Mouse (Mus musculus) regulatory T cell (primary cell): Measurements from ENCODE around the gene Ssmem1.

Experiments used
- in situ Hi-C: fragments of 300-600 bp; cut with MboI, MseI; formaldehyde crosslinking; loops from one replicate; pipeline ENCODE4 v1.15.1; 2025; ENCODE audit warnings: high pct_unique_total_duplicates

The Ssmem1 gene

GRCm38 (mm10) chr6:30525456-30526332, 16.0 kb downstream of the Ssmem1 start:
- in situ Hi-C loops, result loop anchor here (10.0 kb wide), 3 partner anchors 179 to 279 kb away; no protein-coding TSS in a partner anchor

- in situ Hi-C loops, result loop anchor here (10.0 kb wide), 3 partner anchors 178 to 278 kb away; no protein-coding TSS in a partner anchor
Measured at GRCm38 (mm10) chr6:30526586-30527515, 17.2 kb downstream of the Ssmem1 start.

GRCm38 (mm10) chr6:30528800-30529199, 19.2 kb downstream of the Ssmem1 start:
- in situ Hi-C loops, result loop anchor here (10.0 kb wide), 3 partner anchors 176 to 276 kb away; no protein-coding TSS in a partner anchor

DNA sequence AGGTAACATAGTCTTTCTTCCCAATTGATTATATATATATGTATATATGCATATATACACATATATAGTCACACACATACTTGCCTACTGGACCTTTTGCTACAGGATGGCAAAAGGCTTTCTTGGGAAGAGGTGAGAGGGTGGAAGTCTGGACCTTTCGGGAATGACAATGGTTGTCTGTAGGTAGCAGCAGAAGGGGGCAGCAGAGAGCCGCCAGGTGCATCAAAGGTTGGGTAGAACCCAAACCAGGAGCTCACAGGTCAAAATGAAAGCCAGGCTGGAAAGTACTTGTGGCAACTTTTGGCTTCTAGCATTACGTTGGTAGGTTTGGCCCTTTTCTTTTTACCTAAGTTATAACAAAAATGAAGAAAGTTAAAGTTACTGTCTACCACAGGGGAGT, 25.7 kb downstream of the Ssmem1 start:
- in situ Hi-C loops, result no loop called here

GRCm38 (mm10) chr6:30538240-30538639, 28.6 kb downstream of the Ssmem1 start:
- in situ Hi-C loops, result no loop called here

DNA sequence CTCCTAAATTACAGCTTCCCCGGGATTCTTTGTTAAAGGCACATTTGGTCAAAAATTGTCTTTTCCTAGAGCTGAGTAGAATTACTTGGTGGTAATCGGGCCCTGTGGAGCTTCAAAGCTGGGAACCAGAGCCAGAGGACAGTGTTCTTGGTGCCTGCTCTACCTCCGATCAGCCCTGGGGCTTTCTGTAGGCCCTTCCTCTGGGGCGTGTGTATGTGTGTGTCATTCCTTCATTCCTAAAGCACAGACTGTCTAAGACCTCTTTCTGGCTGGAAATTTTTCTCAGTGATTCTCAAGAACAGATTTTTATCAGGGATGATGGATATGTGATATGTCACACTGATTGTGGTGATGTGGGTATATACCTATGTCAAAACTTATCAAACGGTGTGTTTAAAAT, 29.2 kb downstream of the Ssmem1 start:
- in situ Hi-C loops, result no loop called here

- in situ Hi-C loops, result loop anchor here (5.0 kb wide), 1 partner anchor 71 kb away; the partner anchor contains the start of gene Cpa5
Measured at GRCm38 (mm10) chr6:30541009-30541799, 31.6 kb downstream of the Ssmem1 start, which contains the start of gene Cpa2. Gene Cpa2 (plus strand): TSS chr6:30541582.

GRCm38 (mm10) chr6:30542277-30542676, 32.6 kb downstream of the Ssmem1 start:
- in situ Hi-C loops, result loop anchor here (5.0 kb wide), 1 partner anchor 70 kb away; the partner anchor contains the start of gene Cpa5

GRCm38 (mm10) chr6:30543077-30543476, 33.4 kb downstream of the Ssmem1 start:
- in situ Hi-C loops, result loop anchor here (5.0 kb wide), 1 partner anchor 69 kb away; the partner anchor contains the start of gene Cpa5

DNA sequence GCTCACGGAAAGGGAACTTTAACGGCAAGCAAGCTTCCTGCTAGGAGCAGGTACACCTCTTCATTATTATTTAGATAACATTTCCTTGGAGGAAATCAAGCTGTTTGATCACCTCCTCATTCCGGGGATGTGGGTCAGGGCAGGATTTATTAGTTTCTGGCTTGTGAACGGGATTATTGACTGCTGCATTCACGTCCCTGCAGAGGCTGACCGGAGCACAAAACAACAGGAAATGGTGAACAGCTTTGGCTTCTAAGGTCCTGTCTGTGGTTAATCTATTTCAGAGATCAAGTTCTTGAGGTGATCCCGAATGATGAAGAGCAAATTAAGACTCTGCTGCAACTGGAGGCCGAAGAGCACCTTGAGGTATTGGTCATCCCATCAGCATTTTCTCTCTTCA, 34.2 kb downstream of the Ssmem1 start:
- in situ Hi-C loops, result loop anchor here (5.0 kb wide), 1 partner anchor 68 kb away; the partner anchor contains the start of gene Cpa5

GRCm38 (mm10) chr6:30545689-30546088, 36.0 kb downstream of the Ssmem1 start:
- in situ Hi-C loops, result no loop called here

DNA sequence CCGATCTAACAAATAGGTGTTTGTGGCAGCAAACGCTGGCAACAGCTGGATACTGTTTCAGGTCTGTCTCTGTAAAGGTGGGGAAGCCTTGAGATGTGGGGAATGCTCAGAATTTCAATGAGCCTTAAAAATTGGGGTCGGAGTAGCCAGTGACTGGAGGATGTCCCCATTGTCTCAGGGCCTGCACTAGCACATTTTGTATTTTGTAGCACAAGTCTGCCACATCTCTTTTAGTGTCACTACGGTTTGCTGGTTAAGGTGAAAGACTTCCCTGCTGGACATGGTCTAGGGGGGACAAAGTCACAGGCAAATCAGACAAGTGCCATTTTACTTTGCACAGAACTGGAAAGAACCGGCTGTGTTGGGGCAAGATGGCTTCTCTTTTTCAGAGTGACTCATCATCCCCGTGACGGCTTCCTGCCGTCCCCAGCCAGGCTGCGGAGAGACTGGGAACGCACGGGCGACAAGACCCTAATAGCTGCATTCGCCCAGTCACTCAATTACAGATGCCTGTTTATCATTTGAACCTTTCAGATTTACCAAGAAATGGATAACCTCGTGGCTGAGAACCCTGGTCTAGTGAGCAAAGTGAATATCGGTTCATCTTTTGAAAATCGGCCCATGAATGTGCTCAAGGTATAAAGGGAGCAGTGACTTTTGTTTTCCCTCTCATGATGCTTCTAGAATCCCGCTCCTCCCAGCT, 37.1 kb downstream of the Ssmem1 start:
- in situ Hi-C loops, result no loop called here

DNA sequence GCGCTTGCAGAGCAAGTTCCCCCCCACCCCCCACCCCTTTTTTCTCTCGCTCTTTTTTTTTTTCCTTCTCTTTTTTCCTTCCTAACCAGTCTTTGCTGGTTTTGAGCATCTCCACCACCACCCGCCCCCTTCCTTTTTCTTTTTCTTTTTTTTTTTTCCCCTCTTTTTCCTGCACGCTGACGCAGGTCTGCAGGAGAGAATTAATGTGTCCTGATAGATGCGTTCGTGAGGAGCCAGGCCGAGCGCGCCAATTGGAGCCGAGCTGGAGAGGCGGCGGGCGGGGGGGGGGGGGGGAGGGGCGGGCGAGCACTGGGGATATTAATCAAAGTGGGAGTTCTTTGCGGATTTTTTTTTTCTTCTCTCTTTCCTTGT, 37.6 kb downstream of the Ssmem1 start:
- in situ Hi-C loops, result no loop called here

GRCm38 (mm10) chr6:30547656-30548306, 38.1 kb downstream of the Ssmem1 start:
- in situ Hi-C loops, result no loop called here

GRCm38 (mm10) chr6:30549231-30549761, 39.6 kb downstream of the Ssmem1 start:
- in situ Hi-C loops, result no loop called here

DNA sequence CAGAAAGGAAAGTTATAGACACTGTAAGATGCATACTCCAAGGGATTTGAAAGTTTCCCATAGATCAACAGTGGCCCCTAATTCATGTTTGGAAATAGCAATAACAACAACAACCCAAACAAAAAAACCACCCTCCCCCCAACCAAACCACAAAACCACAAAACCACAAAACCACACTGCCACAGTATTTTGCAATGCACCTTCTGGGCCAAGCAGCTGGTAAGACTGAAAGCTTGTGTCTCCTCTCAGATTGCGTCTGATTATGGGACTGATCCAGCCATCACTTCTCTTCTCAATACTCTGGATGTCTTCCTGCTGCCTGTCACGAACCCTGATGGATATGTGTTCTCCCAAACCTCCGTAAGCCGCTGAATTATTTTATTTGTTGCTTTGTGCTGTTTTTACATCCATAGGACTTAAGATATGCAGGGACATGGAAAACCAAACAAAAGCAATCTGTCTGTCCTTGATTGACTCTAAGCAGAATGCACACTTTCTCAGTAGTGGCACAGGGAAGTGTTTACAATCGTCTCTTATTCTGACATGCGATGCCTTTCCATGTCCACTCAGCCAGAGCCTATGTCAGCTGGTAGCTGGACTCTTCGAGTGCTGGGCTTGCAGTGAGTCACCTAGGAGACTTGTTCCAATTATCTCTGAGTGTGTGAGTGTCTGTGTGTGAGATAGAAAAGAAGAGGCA, 41.0 kb downstream of the Ssmem1 start:
- in situ Hi-C loops, result no loop called here

DNA sequence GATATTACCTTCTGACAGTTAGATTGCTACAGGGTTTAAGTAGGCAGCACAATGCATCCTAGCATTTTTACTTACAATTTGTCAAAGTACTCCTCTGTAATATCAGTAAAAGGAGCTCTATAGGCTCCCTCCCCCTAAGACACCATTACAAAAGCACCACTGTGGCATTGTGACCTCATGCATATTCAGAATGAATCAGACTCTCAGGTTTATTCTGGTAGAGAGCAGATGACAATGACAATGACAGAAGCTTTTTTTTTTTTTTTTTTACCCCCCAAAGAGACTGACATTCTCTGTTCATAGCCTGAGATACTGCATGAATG, 41.5 kb downstream of the Ssmem1 start:
- in situ Hi-C loops, result no loop called here

GRCm38 (mm10) chr6:30551644-30552580, 42.3 kb downstream of the Ssmem1 start:
- in situ Hi-C loops, result no loop called here
